Mouse (Mus musculus) c-Kit-positive CD71-negative TER-119-negative erythroid progenitor cells, embryonic 14.5 days (primary cell): ENCODE data around the gene Lrrtm1.

Experiments used
- DNase-seq: peaks from one replicate; pipeline ENCODE4 v3.0.0-alpha.2; 2013; ENCODE audit warnings: low read depth

Gene Lrrtm1

DNA sequence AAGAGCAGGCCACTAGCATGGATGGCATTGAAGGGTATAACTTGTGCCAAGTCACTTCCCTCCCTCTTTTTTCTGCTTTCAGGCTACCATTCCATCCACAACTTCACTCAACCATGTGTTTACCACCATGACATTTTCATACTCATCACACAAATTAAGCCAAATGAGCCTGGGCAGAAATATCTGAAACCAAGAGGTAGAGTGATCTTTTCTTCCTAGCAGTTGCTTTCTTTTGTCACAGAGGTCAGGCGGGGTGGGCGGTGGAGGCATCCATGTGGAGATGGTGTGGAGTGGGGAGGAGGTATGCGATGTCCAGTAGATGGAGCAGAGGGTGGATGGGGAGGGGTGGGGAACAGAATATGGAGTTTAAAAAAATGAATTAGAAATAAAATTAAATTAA is 64.3 kb downstream of the Lrrtm1 start:
- DNase-seq: no peak
